Mouse (Mus musculus) frontal cortex, postnatal 10 days (tissue): ENCODE data around the gene Spats2l.

Source experiments
- DNase-seq, 2 experiments: peaks; one replicate each; pipeline ENCODE4 v3.0.0; 2022; ENCODE audit warnings: low spot score in 2 of 2, mixed read lengths in 1 of 2

Spats2l gene

GRCm38 (mm10) chr1:57889803-57890202, 115.8 kb downstream of the Spats2l start:
- DNase-seq = no peak

GRCm38 (mm10) chr1:57890259-57890902, 116.4 kb downstream of the Spats2l start:
- DNase-seq = no peak

GRCm38 (mm10) chr1:57890903-57891267, 116.9 kb downstream of the Spats2l start:
- no peak for DNase-seq

GRCm38 (mm10) chr1:57901494-57901893, 127.5 kb downstream of the Spats2l start:
- DNase-seq = no peak

- DNase-seq = no peak
These were observed 129.8 kb downstream of the Spats2l start for GRCm38 (mm10) chr1:57903793-57904192.

- no peak for DNase-seq
These were observed 131.9 kb downstream of the Spats2l start for GRCm38 (mm10) chr1:57905912-57906311.

GRCm38 (mm10) chr1:57906312-57906711, 132.3 kb downstream of the Spats2l start:
- no peak for DNase-seq

GRCm38 (mm10) chr1:57911561-57911960, 137.6 kb downstream of the Spats2l start:
- DNase-seq = no peak

GRCm38 (mm10) chr1:57917342-57917741, 143.4 kb downstream of the Spats2l start:
- no peak for DNase-seq

GRCm38 (mm10) chr1:57918567-57918966, 144.6 kb downstream of the Spats2l start:
- no peak for DNase-seq

- DNase-seq = no peak
These were observed 160.3 kb downstream of the Spats2l start for GRCm38 (mm10) chr1:57934287-57934686.

- no peak for DNase-seq
These were observed 166.7 kb downstream of the Spats2l start for GRCm38 (mm10) chr1:57940691-57941090.

- no peak for DNase-seq
These were observed 167.1 kb downstream of the Spats2l start for GRCm38 (mm10) chr1:57941095-57941494.

- no peak for DNase-seq
These were observed 167.8 kb downstream of the Spats2l start for GRCm38 (mm10) chr1:57941734-57942133.

GRCm38 (mm10) chr1:57942215-57942614, 168.3 kb downstream of the Spats2l start:
- no peak for DNase-seq

- no peak for DNase-seq
These were observed 173.8 kb downstream of the Spats2l start for GRCm38 (mm10) chr1:57947552-57948347.

- DNase-seq = no peak
These were observed 175.2 kb downstream of the Spats2l start for GRCm38 (mm10) chr1:57949195-57949594.

- DNase-seq = no peak
These were observed 175.8 kb downstream of the Spats2l start for GRCm38 (mm10) chr1:57949716-57950115.

GRCm38 (mm10) chr1:57952509-57952908, 178.5 kb downstream of the Spats2l start:
- no peak for DNase-seq

GRCm38 (mm10) chr1:57953586-57954375, 179.8 kb downstream of the Spats2l start:
- no peak for DNase-seq

GRCm38 (mm10) chr1:57954376-57954765, 180.4 kb downstream of the Spats2l start:
- DNase-seq = no peak

GRCm38 (mm10) chr1:57955774-57956173, 181.8 kb downstream of the Spats2l start:
- no peak for DNase-seq
